Mouse (Mus musculus) ovary, postnatal 36 days (tissue): Measurements from ENCODE around the gene Btbd35f18.
"Not testable (repeated sequence)": the region's sequence is repeated elsewhere in the genome, so short reads cannot be mapped to it uniquely, and the experiment has no call there.

ENCODE experiments used
- DNase-seq: peaks from one replicate; pipeline ENCODE4 v3.0.0; 2022; ENCODE audit warnings: low spot score, mixed read lengths

Gene Btbd35f18

GRCm38 (mm10) chrX:3699933-3700332 lies at the start of gene Btbd35f18:
Gene Btbd35f18, plus strand, starts transcription at chrX:3700233.
- DNase-seq, result not testable (repeated sequence)
